Mouse (Mus musculus): ENCODE data around the gene Mapk8. TPM values are rescaled to one million over a fixed set of nuclear protein-coding genes. Genes with fewer than 3 reads are reported as not detected.

Gene Mapk8
- polyA plus RNA-seq (2014; fragmentation: Illumina TruSeq; extraction: RNeasy Lipid Tissue Mini Kit (QIAGEN cat#74804); ENCODE audit: low read depth, low replicate concordance) = 37.6 TPM

DNA sequence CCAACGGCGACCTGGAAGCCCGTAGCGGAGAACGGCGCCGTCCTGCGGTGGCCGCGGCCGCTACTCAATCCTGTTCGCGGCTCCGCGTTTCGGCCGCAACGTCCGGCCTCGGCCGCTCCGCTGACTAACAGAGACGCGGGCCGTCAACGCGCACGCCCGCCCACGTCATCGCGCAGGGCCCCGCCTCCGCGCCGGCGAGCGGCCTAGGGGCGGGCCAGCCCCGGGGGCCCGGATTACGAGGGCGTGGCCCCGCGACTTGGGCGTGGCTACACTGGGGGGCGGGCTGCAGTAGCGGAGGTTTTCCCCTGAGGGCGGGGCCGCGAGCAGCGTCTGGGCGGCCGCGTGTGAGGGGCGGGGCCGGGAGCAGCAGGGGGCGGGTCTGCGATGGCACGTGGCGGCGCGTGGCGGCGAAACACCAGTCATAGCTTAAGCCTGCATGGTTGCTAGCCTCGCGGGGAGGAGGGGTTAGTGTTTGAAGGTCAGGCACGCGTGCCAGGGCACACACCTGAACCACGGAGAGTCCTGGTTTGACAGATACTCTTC lies at the start of gene Mapk8:
TSS of gene Mapk8 (minus strand) at position 132 of the 543 bp plus-strand sequence.

GRCm38 (mm10) chr14:33471331-33471730 lies 24.4 kb upstream of the Mapk8 start, which contains the start of gene Frmpd2:
TSS of gene Frmpd2 (plus strand) at chr14:33471696.

Other genes with a start within 250 kb of the Mapk8 start
- not detected for gene Arhgap22, start 233.1 kb downstream of the Mapk8 start, polyA plus RNA-seq (2014; fragmentation: Illumina TruSeq; extraction: RNeasy Lipid Tissue Mini Kit (QIAGEN cat#74804); ENCODE audit: low read depth, low replicate concordance)
- not detected for gene Frmpd2, start 24.5 kb upstream of the Mapk8 start, polyA plus RNA-seq (2014; fragmentation: Illumina TruSeq; extraction: RNeasy Lipid Tissue Mini Kit (QIAGEN cat#74804); ENCODE audit: low read depth, low replicate concordance)
- gene Ptpn20, start 142.0 kb upstream of the Mapk8 start, polyA plus RNA-seq (2014; fragmentation: Illumina TruSeq; extraction: RNeasy Lipid Tissue Mini Kit (QIAGEN cat#74804); ENCODE audit: low read depth, low replicate concordance) = not detected

Measured in liver, adult 10 weeks (tissue).